Mouse (Mus musculus) kidney, adult 2 months (tissue): ENCODE data around the gene Lmf1.

Source experiments
- CTCF ChIP-seq: fragments of 200-500 bp; conservative IDR thresholded peaks from 2 replicates; pipeline ENCODE4 v1.5.1; 2011; ENCODE audit warnings: low read depth, mild to moderate bottlenecking, control low read depth, low read length, moderate library complexity, mixed read lengths; ENCODE audit not compliant: insufficient read depth, insufficient read length
- POLR2A ChIP-seq: fragments of 200-500 bp; IDR thresholded peaks from one replicate; pipeline ENCODE4 v1.6.1; 2011; ENCODE audit warnings: low read depth, low read length, control low read depth

DNA sequence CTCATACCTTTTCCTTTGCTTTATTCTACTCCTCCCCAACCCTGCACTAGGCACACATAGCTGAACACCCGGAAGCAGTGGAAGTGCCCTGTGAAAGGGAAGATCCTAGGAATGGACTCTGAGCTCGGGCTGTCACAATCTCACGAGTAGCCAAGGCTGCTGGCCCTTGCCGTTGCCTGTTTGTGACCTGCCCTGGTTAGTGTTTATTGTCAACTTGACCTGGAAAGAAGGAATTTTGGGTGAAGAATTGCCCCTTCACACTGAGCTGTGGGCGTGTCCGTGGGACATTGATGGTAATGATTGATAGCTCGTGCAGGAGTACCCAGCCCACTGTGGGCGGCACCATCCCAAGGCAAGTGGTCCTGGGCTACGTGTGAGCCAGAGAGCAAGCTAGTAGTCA is 5.8 kb downstream of the Lmf1 start:
- TF ChIP-seq CTCF (no peak), POLR2A (no peak)
